Mouse (Mus musculus) midbrain, embryonic 15.5 days (tissue): ENCODE measurements around the gene Rsrc1. TPM values are rescaled to one million over a fixed set of nuclear protein-coding genes. Genes with fewer than 3 reads are reported as not detected.

Source experiments
- polyA plus RNA-seq: library from polyadenylated mRNA; unstranded; fragments of >200 nt; fragmentation: Nextera tagmentation; extraction: Ambion mirVana; gene quantifications from 2 replicates; pipeline ENCODE4 v1.2.1, GENCODE M21; 2015

Rsrc1 gene
- polyA plus RNA-seq, 1 experiment from 2014 or later: 38.8 TPM

Other genes starting within 250 kb of the Rsrc1 start
- gene Shox2, start 381 bp downstream of the Rsrc1 start, polyA plus RNA-seq: 56.1 and 58.6 TPM in 2 replicates